Mouse (Mus musculus) v-Abl transformed pro-B cells (cell line): ENCODE measurements around the gene Prss2.

Experiments used
- in situ Hi-C, 2 experiments: fragments of 400-800 bp; cut with MboI; formaldehyde crosslinking; loops; one replicate each; pipeline ENCODE4 v1.15.1; 2025; ENCODE audit not compliant: unreplicated experiment in 2 of 2

Prss2 gene

GRCm38 (mm10) chr6:41521487-41521886 is at the start of gene Prss2:
Gene Prss2, plus strand, starts transcription at chr6:41521787.
- in situ Hi-C loops: loop anchor here in 1 of 2 experiments (5.0 kb wide), 1 partner anchor 329 kb away; no protein-coding TSS in a partner anchor

DNA sequence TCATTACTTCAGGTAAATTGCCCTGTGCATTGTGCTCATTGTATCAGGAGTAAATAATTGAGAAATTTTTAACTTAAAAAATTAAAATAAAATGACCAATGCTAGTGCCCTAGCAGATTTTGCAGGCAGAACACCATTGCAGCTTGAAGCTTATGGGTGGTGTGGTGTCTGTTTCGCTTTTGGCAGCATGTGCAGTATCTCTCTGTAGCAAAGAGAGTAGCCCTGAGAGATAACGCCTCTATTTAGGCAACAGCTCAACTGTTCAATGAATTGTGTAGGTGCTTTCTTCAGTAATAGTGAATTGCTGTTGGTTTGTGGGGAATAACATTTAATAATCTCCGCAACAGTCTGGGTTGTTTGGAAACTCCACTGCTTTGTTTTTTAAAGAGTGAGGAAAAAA is 22.2 kb upstream of the Prss2 start:
- in situ Hi-C loops: no loop called here

- in situ Hi-C loops: no loop called here
These were observed 16.7 kb upstream of the Prss2 start for GRCm38 (mm10) chr6:41504915-41505314.

DNA sequence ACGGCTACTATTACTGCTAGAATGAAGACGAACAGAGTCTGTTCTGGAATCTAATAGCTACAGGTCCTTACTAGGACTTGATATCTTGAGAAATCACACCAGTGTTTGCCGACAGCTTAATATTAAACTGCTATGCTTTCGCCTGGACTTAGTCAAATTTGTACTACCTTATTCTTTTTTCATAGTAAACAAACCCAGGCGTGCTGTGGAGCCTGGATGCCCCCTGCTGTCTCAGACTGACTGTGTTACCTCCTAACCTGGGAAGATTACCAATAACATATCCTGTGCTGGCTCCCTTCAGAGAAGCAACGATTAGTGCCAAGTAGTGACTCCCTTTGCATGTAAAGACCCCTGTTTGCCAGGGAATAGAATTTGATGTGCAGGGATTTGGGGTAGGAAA is 16.3 kb upstream of the Prss2 start:
- in situ Hi-C loops: no loop called here

DNA sequence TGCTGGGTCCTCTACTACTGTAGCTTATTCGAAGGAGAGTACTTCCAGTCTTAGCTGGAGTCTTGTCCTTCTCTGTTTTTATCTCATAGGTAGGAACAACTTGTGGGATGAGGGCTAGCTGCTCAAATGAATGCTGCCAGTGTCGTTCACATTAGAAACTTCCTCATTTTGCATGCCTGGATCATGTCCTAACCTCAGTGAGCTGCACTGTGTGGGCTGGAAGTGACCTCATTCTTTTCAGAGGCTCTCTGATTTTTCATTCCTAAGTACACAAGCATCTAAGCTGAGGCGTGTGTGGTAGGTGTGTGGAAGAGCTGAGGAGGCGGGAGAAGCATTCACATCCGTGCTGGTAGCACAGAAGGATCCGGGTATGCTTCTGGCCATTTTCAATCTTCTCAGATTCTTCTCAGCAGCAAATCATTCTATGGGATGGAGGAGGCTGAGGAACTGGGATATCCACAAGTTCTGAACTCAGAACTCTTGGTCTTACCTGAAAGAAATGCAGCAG is 3.5 kb upstream of the Prss2 start:
- in situ Hi-C loops: no loop called here

GRCm38 (mm10) chr6:41526453-41526852 is 4.9 kb downstream of the Prss2 start:
- in situ Hi-C loops: loop anchor here in 1 of 2 experiments (25.0 kb wide), 1 partner anchor 1064 kb away; the partner anchor contains the start of gene Ssbp1

DNA sequence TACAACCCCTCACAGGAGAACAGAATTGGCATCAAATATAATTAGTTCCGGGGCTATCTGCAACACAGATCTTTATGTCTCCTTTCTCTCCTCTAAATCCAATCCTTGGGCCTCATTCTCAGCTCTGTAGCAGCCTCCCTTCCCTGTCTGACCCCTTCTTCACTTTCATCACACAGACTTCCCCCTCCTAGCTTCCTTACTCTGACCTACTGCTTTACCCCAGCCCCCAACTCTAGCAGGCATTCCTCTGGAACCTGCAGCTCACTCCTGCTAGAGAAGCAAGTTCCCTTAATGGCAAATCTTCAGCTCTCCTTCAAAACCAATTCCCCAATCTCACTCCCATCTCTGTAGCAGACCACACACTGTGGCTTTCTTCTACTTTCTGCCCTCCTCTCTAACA is 5.8 kb downstream of the Prss2 start:
- in situ Hi-C loops: loop anchor here in 1 of 2 experiments (25.0 kb wide), 1 partner anchor 1065 kb away; the partner anchor contains the start of gene Ssbp1

GRCm38 (mm10) chr6:41529987-41530386 is 8.4 kb downstream of the Prss2 start:
- in situ Hi-C loops: loop anchor here in 1 of 2 experiments (25.0 kb wide), 1 partner anchor 1068 kb away; the partner anchor contains the start of gene Ssbp1

- in situ Hi-C loops: loop anchor here in 1 of 2 experiments (25.0 kb wide), 1 partner anchor 1070 kb away; the partner anchor contains the start of gene Ssbp1
These were observed 10.6 kb downstream of the Prss2 start for GRCm38 (mm10) chr6:41532181-41532580.

GRCm38 (mm10) chr6:41532687-41533284 is 11.2 kb downstream of the Prss2 start:
- in situ Hi-C loops: loop anchor here in 1 of 2 experiments (25.0 kb wide), 1 partner anchor 1070 kb away; the partner anchor contains the start of gene Ssbp1

DNA sequence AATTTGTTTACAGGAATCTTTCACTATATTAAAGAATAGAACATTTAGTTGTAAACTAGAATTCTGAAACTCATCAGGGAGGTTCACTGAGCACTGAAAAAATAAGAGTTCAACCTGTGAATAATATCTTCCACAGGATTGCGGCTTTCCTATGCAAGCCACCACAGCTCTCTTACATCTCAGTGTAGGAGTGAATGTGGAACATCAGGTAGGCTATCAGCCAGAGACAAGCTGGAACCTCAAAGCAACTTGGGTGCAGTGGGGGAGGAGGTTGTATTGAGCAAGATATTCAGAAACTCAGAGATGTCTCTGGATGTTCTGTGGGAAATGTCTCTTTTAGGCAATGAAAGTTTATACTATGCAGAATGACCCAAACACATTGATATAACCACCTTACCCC is 15.8 kb downstream of the Prss2 start:
- in situ Hi-C loops: loop anchor here in 1 of 2 experiments (25.0 kb wide), 1 partner anchor 1075 kb away; the partner anchor contains the start of gene Ssbp1

DNA sequence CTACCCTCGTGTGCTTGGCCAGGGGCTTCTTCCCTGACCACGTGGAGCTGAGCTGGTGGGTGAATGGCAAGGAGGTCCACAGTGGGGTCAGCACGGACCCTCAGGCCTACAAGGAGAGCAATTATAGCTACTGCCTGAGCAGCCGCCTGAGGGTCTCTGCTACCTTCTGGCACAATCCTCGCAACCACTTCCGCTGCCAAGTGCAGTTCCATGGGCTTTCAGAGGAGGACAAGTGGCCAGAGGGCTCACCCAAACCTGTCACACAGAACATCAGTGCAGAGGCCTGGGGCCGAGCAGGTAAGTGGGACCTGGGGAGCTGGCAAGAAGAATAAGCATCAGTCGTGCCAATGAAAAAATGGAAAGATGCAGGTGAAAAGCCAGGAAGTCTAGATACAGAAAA is 16.7 kb downstream of the Prss2 start:
- in situ Hi-C loops: loop anchor here in 1 of 2 experiments (25.0 kb wide), 1 partner anchor 1076 kb away; the partner anchor contains the start of gene Ssbp1

GRCm38 (mm10) chr6:41540746-41541145 is 19.2 kb downstream of the Prss2 start:
- in situ Hi-C loops: loop anchor here in 1 of 2 experiments (25.0 kb wide), 1 partner anchor 1078 kb away; the partner anchor contains the start of gene Ssbp1

DNA sequence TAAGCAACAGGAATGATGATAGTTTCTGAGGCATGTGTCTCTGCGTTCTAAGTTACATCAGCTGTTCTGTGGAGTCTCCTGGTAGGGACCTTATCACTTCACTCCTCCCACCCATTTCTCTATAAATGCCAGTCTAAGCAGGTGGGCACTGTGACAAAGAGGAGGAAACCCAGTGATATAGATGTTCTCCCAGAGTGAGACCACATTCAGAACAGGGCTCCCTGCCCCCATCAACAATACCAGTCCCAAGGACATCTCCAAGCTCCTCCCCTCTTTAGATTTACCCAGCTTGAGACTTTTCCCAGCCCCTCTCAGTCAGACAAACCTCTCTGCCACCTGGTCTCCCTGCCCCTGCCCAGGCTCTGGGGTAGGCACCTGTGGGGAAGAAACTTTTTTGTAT is 20.2 kb downstream of the Prss2 start:
- in situ Hi-C loops: loop anchor here in 1 of 2 experiments (25.0 kb wide), 1 partner anchor 1079 kb away; the partner anchor contains the start of gene Ssbp1

GRCm38 (mm10) chr6:41542983-41543382 is 21.4 kb downstream of the Prss2 start:
- in situ Hi-C loops: loop anchor here in 1 of 2 experiments (25.0 kb wide), 1 partner anchor 1081 kb away; the partner anchor contains the start of gene Ssbp1

GRCm38 (mm10) chr6:41543411-41544050 is 21.9 kb downstream of the Prss2 start:
- in situ Hi-C loops: loop anchor here in 1 of 2 experiments (25.0 kb wide), 1 partner anchor 1081 kb away; the partner anchor contains the start of gene Ssbp1

- in situ Hi-C loops: loop anchor here in 1 of 2 experiments (25.0 kb wide), 1 partner anchor 1082 kb away; the partner anchor contains the start of gene Ssbp1
These were observed 22.9 kb downstream of the Prss2 start for GRCm38 (mm10) chr6:41544381-41544924.

GRCm38 (mm10) chr6:41545266-41545665 is 23.7 kb downstream of the Prss2 start:
- in situ Hi-C loops: loop anchor here in 1 of 2 experiments (25.0 kb wide), 1 partner anchor 1083 kb away; the partner anchor contains the start of gene Ssbp1

DNA sequence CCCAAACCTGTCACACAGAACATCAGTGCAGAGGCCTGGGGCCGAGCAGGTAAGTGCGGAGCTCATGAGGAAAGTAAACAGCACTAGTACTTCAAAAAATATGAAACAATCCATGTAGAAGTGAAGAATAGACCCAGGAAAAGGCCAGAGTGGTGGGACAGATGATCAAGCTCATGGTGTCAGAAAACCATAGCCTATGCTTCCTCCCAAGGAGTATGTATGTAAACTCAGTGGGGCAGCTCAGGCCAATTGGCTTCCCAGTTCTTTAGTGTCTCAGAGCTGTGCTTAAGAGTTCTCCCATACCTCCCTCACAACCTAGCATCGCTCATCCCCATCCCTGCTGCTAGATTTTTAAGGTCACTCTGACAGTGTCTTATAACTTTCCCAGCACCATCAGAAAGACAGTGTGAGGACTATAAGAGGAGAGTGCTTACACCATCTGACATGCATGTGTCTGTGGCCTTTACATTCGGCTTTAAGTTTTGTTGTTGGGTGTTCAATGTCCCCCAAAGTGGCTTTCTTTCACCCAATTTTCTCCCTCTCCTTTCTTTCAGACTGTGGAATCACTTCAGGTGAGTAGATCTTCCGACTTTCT is 25.6 kb downstream of the Prss2 start:
- in situ Hi-C loops: loop anchor here in 1 of 2 experiments (25.0 kb wide), 1 partner anchor 1085 kb away; the partner anchor contains the start of gene Ssbp1

DNA sequence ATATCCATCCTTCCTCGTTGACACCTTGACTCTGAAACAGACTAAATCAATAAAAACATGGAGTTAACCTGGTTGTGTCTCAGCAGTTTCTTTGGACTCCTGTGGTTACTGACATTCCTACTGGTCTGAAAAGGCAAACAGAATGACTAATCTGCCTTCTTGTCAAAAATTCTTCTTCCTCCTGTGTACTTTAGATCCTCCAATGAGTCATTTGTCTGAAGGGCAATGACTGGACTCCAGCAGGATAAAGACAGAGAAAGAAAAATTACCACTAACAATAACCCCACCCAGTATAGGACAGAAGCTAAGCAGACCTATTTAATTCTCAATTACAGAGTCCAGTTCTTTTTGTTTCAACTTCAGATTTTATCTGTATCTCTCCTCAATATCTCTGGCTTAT is 26.7 kb downstream of the Prss2 start:
- in situ Hi-C loops: loop anchor here in 1 of 2 experiments (25.0 kb wide), 1 partner anchor 1086 kb away; the partner anchor contains the start of gene Ssbp1
